Mouse (Mus musculus) embryonic facial prominence, embryonic 10.5 days (tissue): Measurements from ENCODE around the gene Comtd1. TPM values are rescaled to one million over a fixed set of nuclear protein-coding genes. Genes with fewer than 3 reads are reported as not detected.

Source experiments
- DNase-seq: peaks from one replicate; pipeline ENCODE4 v3.0.0-alpha.2; 2017; ENCODE audit warnings: low spot score
- H3K27ac ChIP-seq: fragments of 300-500 bp; sonication (generic); replicated peaks from 2 replicates; pipeline ENCODE4 v1.5.1; 2016; ENCODE audit warnings: mild to moderate bottlenecking
- H3K27me3 ChIP-seq: fragments of 300-500 bp; sonication (generic); replicated peaks from 2 replicates; pipeline ENCODE4 v1.6.1; 2016; ENCODE audit warnings: low read depth, mild to moderate bottlenecking; ENCODE audit not compliant: poor library complexity, severe bottlenecking
- H3K36me3 ChIP-seq: fragments of 300-500 bp; sonication (generic); replicated peaks from 2 replicates; pipeline ENCODE4 v1.6.1; 2016; ENCODE audit warnings: mild to moderate bottlenecking, moderate library complexity
- H3K4me1 ChIP-seq: fragments of 300-500 bp; sonication (generic); 2 replicates; pipeline ENCODE4 v1.6.1; 2016
- H3K4me3 ChIP-seq: fragments of 300-500 bp; sonication (generic); 2 replicates; pipeline ENCODE4 v1.5.1; 2016; ENCODE audit warnings: mild to moderate bottlenecking, moderate library complexity
- H3K9me3 ChIP-seq: fragments of 300-500 bp; sonication (generic); 2 replicates; pipeline ENCODE4 v1.6.1; 2016; ENCODE audit warnings: mild to moderate bottlenecking
- WGBS: fragments of 180-500 bp; shearing (Covaris S2); methylation state at CpG from one replicate; pipeline ENCODE4 v1.1.7; 2016; 5-methylcytosine and 5-hydroxymethylcytosine counted together
- polyA plus RNA-seq: library from polyadenylated mRNA; unstranded; fragments of >200 nt; fragmentation: Nextera tagmentation; extraction: Ambion mirVana; gene quantifications from 2 replicates; pipeline ENCODE4 v1.2.1, GENCODE M21; 2016

The Comtd1 gene
- polyA plus RNA-seq, 1 experiment from 2014 or later: 17.4 TPM

GRCm38 (mm10) chr14:21811301-21811700 is 37.5 kb downstream of the Comtd1 start:
- Histone ChIP-seq H3K27ac (no peak overlapping the region), H3K4me1 (peaks cover 5% of the 10 kb centered on the region; the same call in 1 of the 2 replicates), H3K36me3 (no peaks in the 10 kb centered on the region), H3K9me3 (no peaks in the 10 kb centered on the region), H3K27me3 (no peaks in the 10 kb centered on the region), H3K4me3 (no peak overlapping the region)
- no peak for DNase-seq
- 89% methylated on average over 4 of the region's 4 CpGs for WGBS

GRCm38 (mm10) chr14:21809418-21809817 is 39.4 kb downstream of the Comtd1 start:
- Histone ChIP-seq H3K27ac (no peak overlapping the region), H3K4me1 (peaks cover 4% of the 10 kb centered on the region; the same call in 1 of the 2 replicates), H3K4me3 (no peak overlapping the region), H3K36me3 (no peaks in the 10 kb centered on the region), H3K9me3 (no peaks in the 10 kb centered on the region), H3K27me3 (no peaks in the 10 kb centered on the region)
- 93% methylated on average over 2 of the region's 2 CpGs for WGBS
- DNase-seq: no peak

- WGBS: 89% methylated on average over 8 of the region's 8 CpGs
- Histone ChIP-seq H3K27me3 (no peaks in the 10 kb centered on the region), H3K36me3 (no peaks in the 10 kb centered on the region), H3K9me3 (no peaks in the 10 kb centered on the region), H3K4me1 (no peaks in the 10 kb centered on the region), H3K4me3 (no peak overlapping the region), H3K27ac (no peak overlapping the region)
- DNase-seq: no peak
Measured at GRCm38 (mm10) chr14:21808208-21808922, 40.4 kb downstream of the Comtd1 start.

- Histone ChIP-seq H3K4me3 (no peak overlapping the region), H3K9me3 (no peaks in the 10 kb centered on the region), H3K27me3 (no peaks in the 10 kb centered on the region), H3K27ac (no peak overlapping the region), H3K36me3 (0 out of 2 replicates have a peak, but pooled peaks cover 4% of the 10 kb centered on the region), H3K4me1 (no peaks in the 10 kb centered on the region)
- no peak for DNase-seq
- 85% methylated on average over 3 of the region's 3 CpGs for WGBS
Measured at GRCm38 (mm10) chr14:21806631-21807160, 42.1 kb downstream of the Comtd1 start.

- H3K36me3 ChIP-seq: 0 out of 2 replicates have a peak, but pooled peaks cover 4% of the 10 kb centered on the region
- no peak overlapping the region for H3K27ac ChIP-seq
- WGBS: 93% methylated on average over 2 of the region's 2 CpGs
- no peaks in the 10 kb centered on the region for H3K9me3 ChIP-seq
- no peaks in the 10 kb centered on the region for H3K27me3 ChIP-seq
- H3K4me1 ChIP-seq: no peaks in the 10 kb centered on the region
- DNase-seq: no peak
- no peak overlapping the region for H3K4me3 ChIP-seq
Measured at GRCm38 (mm10) chr14:21806203-21806602, 42.6 kb downstream of the Comtd1 start.

- Histone ChIP-seq H3K27ac (no peak overlapping the region), H3K9me3 (no peaks in the 10 kb centered on the region), H3K27me3 (no peaks in the 10 kb centered on the region), H3K4me3 (no peak overlapping the region), H3K36me3 (peaks cover 11% of the 10 kb centered on the region), H3K4me1 (no peaks in the 10 kb centered on the region)
- WGBS: 94% methylated on average over 6 of the region's 6 CpGs
- DNase-seq: no peak
Measured at GRCm38 (mm10) chr14:21802543-21803206, 46.1 kb downstream of the Comtd1 start.

- Histone ChIP-seq H3K4me3 (no peak overlapping the region), H3K9me3 (no peaks in the 10 kb centered on the region), H3K4me1 (no peaks in the 10 kb centered on the region), H3K36me3 (peaks cover 11% of the 10 kb centered on the region), H3K27me3 (no peaks in the 10 kb centered on the region), H3K27ac (no peak overlapping the region)
- no peak for DNase-seq
- 88% methylated on average over 7 of the region's 7 CpGs for WGBS
Measured at GRCm38 (mm10) chr14:21801624-21802023, 47.2 kb downstream of the Comtd1 start.

GRCm38 (mm10) chr14:21800641-21801040 is 48.1 kb downstream of the Comtd1 start:
- no peak overlapping the region for H3K27ac ChIP-seq
- no peak overlapping the region for H3K4me3 ChIP-seq
- no peaks in the 10 kb centered on the region for H3K9me3 ChIP-seq
- H3K27me3 ChIP-seq: no peaks in the 10 kb centered on the region
- peaks cover 11% of the 10 kb centered on the region for H3K36me3 ChIP-seq
- WGBS: 92% methylated on average over 4 of the region's 4 CpGs
- no peaks in the 10 kb centered on the region for H3K4me1 ChIP-seq
- DNase-seq: no peak

Other genes with a start within 250 kb of the Comtd1 start
- not detected in 2 replicates for gene Dupd1, start 134.4 kb downstream of the Comtd1 start, polyA plus RNA-seq
- 9.5 and 10.4 TPM in 2 replicates for gene Samd8, start 98.4 kb downstream of the Comtd1 start, polyA plus RNA-seq
- 0.55 TPM in 1 of 2 replicates, not detected in the other for gene Dusp13, start 97.8 kb downstream of the Comtd1 start, polyA plus RNA-seq
- 286 TPM in 2 replicates for gene Vdac2, start 23.7 kb downstream of the Comtd1 start, polyA plus RNA-seq
- 9.7 and 12.5 TPM in 2 replicates for gene Zfp503, start 140.6 kb upstream of the Comtd1 start, polyA plus RNA-seq
- 0.85 and 0.88 TPM in 2 replicates for gene Lrmda, start 170.7 kb upstream of the Comtd1 start, polyA plus RNA-seq